Mouse (Mus musculus) forebrain, embryonic 12.5 days (tissue): ENCODE data around the gene Ocm. TPM values are rescaled to one million over a fixed set of nuclear protein-coding genes. Genes with fewer than 3 reads are reported as not detected.
A peak's percentile ranks its signal among the peaks of the same experiment; 100 is the strongest.
"Not testable (repeated sequence)": the region's sequence is repeated elsewhere in the genome, so short reads cannot be mapped to it uniquely, and the experiment has no call there.

Experiments
- ATAC-seq: fragments of 200-750 bp; cut with Nextera tagmentation; 2 replicates; pipeline ENCODE4 v1.8.0; 2017; ENCODE audit warnings: moderate TSS enrichment; ENCODE audit not compliant: low FRiP score
- H3K27ac ChIP-seq: fragments of 300-500 bp; sonication (generic); 2 replicates; pipeline ENCODE4 v1.5.1; 2016; ENCODE audit warnings: mild to moderate bottlenecking
- H3K27me3 ChIP-seq: fragments of 300-500 bp; sonication (generic); 2 replicates; pipeline ENCODE4 v1.6.1; 2016; ENCODE audit warnings: mild to moderate bottlenecking
- H3K36me3 ChIP-seq: fragments of 300-500 bp; sonication (generic); replicated peaks from 2 replicates; pipeline ENCODE4 v1.6.1; 2016; ENCODE audit warnings: mild to moderate bottlenecking
- H3K4me1 ChIP-seq: fragments of 300-500 bp; sonication (generic); 2 replicates; pipeline ENCODE4 v1.6.1; 2016
- H3K4me2 ChIP-seq: fragments of 300-500 bp; sonication (generic); 2 replicates; pipeline ENCODE4 v1.6.1; 2016; ENCODE audit warnings: mild to moderate bottlenecking, moderate library complexity
- H3K4me3 ChIP-seq: fragments of 300-500 bp; sonication (generic); replicated peaks from 2 replicates; pipeline ENCODE4 v1.5.1; 2016; ENCODE audit warnings: mild to moderate bottlenecking
- H3K9ac ChIP-seq: fragments of 300-500 bp; sonication (generic); 2 replicates; pipeline ENCODE4 v1.6.1; 2016; ENCODE audit warnings: mild to moderate bottlenecking
- H3K9me3 ChIP-seq: fragments of 300-500 bp; sonication (generic); 2 replicates; pipeline ENCODE4 v1.6.1; 2016
- WGBS: fragments of 180-500 bp; shearing (Covaris S2); methylation state at CpG from one replicate; pipeline ENCODE4 v1.1.7; 2016; 5-methylcytosine and 5-hydroxymethylcytosine counted together
- polyA plus RNA-seq: library from polyadenylated mRNA; unstranded; fragments of >200 nt; fragmentation: Nextera tagmentation; extraction: Ambion mirVana; gene quantifications from 2 replicates; pipeline ENCODE4 v1.2.1, GENCODE M21; 2016

Ocm gene
- polyA plus RNA-seq, 1 experiment from 2014 or later = not detected

- 76% methylated on average over 9 of the region's 9 CpGs for WGBS
- no peaks in the 10 kb centered on the region for H3K9me3 ChIP-seq
- H3K27ac ChIP-seq = no peak overlapping the region
- no peak for ATAC-seq
- H3K4me1 ChIP-seq = no peaks in the 10 kb centered on the region
- H3K4me3 ChIP-seq = no peak overlapping the region
- no peaks in the 10 kb centered on the region for H3K27me3 ChIP-seq
- H3K36me3 ChIP-seq = no peaks in the 10 kb centered on the region
- H3K4me2 ChIP-seq = no peak overlapping the region
- no peak overlapping the region for H3K9ac ChIP-seq
Measured at GRCm38 (mm10) chr5:144039156-144039675, 12.7 kb upstream of the Ocm start.

GRCm38 (mm10) chr5:144036952-144037351, 10.5 kb upstream of the Ocm start:
- no peak overlapping the region for H3K27ac ChIP-seq
- no peaks in the 10 kb centered on the region for H3K27me3 ChIP-seq
- no peak overlapping the region for H3K4me2 ChIP-seq
- H3K4me1 ChIP-seq = no peaks in the 10 kb centered on the region
- no peaks in the 10 kb centered on the region for H3K36me3 ChIP-seq
- 67% methylated on average over 17 of the region's 17 CpGs for WGBS
- no peak for ATAC-seq
- no peak overlapping the region for H3K4me3 ChIP-seq
- no peak overlapping the region for H3K9ac ChIP-seq
- no peaks in the 10 kb centered on the region for H3K9me3 ChIP-seq

- Histone ChIP-seq H3K27me3 (no peaks in the 10 kb centered on the region), H3K9ac (no peak overlapping the region), H3K4me1 (no peaks in the 10 kb centered on the region), H3K27ac (no peak overlapping the region), H3K36me3 (no peaks in the 10 kb centered on the region), H3K4me3 (no peak overlapping the region), H3K9me3 (no peaks in the 10 kb centered on the region), H3K4me2 (no peak overlapping the region)
- ATAC-seq = no peak
- 79% methylated on average over 7 of the region's 7 CpGs for WGBS
Measured at GRCm38 (mm10) chr5:144034567-144034966, 8.1 kb upstream of the Ocm start.

GRCm38 (mm10) chr5:144032491-144032890, 6.0 kb upstream of the Ocm start:
- Histone ChIP-seq H3K4me1 (no peaks in the 10 kb centered on the region), H3K9me3 (no peaks in the 10 kb centered on the region), H3K4me2 (no peak overlapping the region), H3K4me3 (no peak overlapping the region), H3K27me3 (no peaks in the 10 kb centered on the region), H3K36me3 (no peaks in the 10 kb centered on the region), H3K27ac (no peak overlapping the region), H3K9ac (no peak overlapping the region)
- no peak for ATAC-seq
- 89% methylated on average over 7 of the region's 7 CpGs for WGBS

- Histone ChIP-seq H3K9me3 (no peaks in the 10 kb centered on the region), H3K4me1 (no peaks in the 10 kb centered on the region; the same call in 1 of the 2 replicates), H3K4me2 (no peak overlapping the region), H3K9ac (no peak overlapping the region), H3K36me3 (peaks cover 13% of the 10 kb centered on the region), H3K4me3 (no peak overlapping the region), H3K27ac (no peak overlapping the region), H3K27me3 (no peaks in the 10 kb centered on the region)
- WGBS = 93% methylated on average over 9 of the region's 9 CpGs
- ATAC-seq = no peak
Measured at GRCm38 (mm10) chr5:144015845-144016244, 10.6 kb downstream of the Ocm start.

DNA sequence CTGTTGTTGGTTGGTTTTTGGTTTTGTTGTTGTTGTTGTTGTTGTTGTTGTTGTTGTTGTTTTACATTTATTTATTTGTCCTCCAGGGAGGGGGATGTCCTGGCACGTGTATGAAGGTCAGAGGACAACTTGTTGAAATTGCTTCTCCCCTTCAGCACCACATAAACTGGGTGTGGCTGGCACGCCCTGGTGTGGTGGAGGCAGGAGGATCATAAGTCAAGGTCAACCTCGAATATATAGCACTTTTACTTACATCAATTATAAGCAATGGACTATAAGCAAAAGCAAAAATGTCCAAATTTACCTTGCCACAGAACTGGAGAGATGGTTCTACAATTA, 11.2 kb downstream of the Ocm start:
- whole genome bisulfite sequencing = 80% methylated on average over 3 of the region's 3 CpGs
- Histone ChIP-seq H3K36me3 (peaks cover 18% of the 10 kb centered on the region), H3K4me3 (peak overlapping the region; percentile 89), H3K9me3 (no peaks in the 10 kb centered on the region), H3K27ac (no peak overlapping the region), H3K4me1 (no peaks in the 10 kb centered on the region; the same call in 1 of the 2 replicates), H3K9ac (no peak overlapping the region), H3K27me3 (no peaks in the 10 kb centered on the region), H3K4me2 (peak overlapping the region; percentile 58)
- ATAC-seq = peak; percentile 64

DNA sequence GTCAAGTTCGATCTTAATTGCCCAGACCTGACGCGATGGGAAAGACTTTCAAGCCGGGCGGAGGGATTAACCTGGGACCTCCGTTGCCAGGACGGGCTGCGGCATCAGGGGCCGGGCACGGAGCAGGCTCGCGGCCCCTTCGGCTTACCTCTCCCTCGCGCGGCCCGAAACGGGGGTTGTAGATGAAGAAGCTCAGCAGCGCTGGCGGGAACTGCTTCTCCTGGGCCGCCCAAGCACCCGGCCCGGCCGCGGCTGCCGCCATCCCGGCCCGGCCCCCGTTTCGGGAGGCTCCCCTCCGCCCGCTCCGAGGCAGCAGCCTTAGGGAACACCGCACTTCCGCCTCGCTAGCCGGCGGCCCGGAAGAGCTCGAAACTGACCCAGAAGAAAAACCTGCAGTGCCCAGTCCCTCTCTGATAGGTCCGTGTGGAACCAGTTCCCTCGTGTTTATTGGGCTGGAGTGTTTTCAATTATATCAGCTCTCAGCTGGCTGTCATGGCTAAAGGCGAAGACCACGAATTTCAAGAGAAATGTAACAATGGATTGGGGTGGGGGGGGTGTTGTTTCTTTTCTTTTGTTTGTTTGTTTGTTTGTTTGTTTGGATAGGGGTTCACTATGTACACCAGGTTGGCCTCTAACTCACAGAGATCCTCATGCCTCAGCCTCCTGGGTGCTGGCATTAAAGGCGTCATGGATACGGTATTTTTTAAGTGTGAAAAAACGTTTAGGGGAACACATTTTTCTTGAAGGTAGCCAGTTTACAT, 11.7 kb downstream of the Ocm start, which contains the start of gene Ccz1:
Ccz1 (minus strand) TSS at position 327 of the 761 bp plus-strand sequence.
- 3% methylated on average over 47 of the region's 47 CpGs for WGBS
- H3K4me1 ChIP-seq = no peaks in the 10 kb centered on the region; the same call in 1 of the 2 replicates
- ATAC-seq = peak; percentile 98

GRCm38 (mm10) chr5:144013366-144014134, 12.9 kb downstream of the Ocm start:
- not testable (repeated sequence) for H3K27ac ChIP-seq, H3K9ac ChIP-seq, H3K27me3 ChIP-seq, ATAC-seq, H3K9me3 ChIP-seq, H3K4me1 ChIP-seq
- WGBS = 74% methylated on average over 13 of the region's 13 CpGs
- peak overlapping the region; percentile 89 for H3K4me3 ChIP-seq
- H3K4me2 ChIP-seq = peak overlapping the region; percentile 58
- H3K36me3 ChIP-seq = peaks cover 33% of the 10 kb centered on the region

More for the DNA sequence above, 11.7 kb downstream of the Ocm start, which contains the start of gene Ccz1:
- Histone ChIP-seq H3K27me3 (no peaks in the 10 kb centered on the region), H3K4me3 (peak within 1 kb of the TSS; percentile 89), H3K27ac (peak within 1 kb of the TSS; percentile 79), H3K9me3 (no peaks in the 10 kb centered on the region), H3K4me2 (peak within 1 kb of the TSS; percentile 58), H3K36me3 (peaks cover 22% of the 10 kb centered on the region), H3K9ac (peak within 1 kb of the TSS; percentile 85)

- Histone ChIP-seq H3K27ac (no peak overlapping the region), H3K4me1 (no peaks in the 10 kb centered on the region), H3K9me3 (peaks cover 4% of the 10 kb centered on the region; the same call in 1 of the 2 replicates), H3K27me3 (no peaks in the 10 kb centered on the region), H3K4me2 (no peak overlapping the region), H3K36me3 (peaks cover 83% of the 10 kb centered on the region), H3K9ac (no peak overlapping the region), H3K4me3 (no peak overlapping the region)
- WGBS = 94% methylated on average over 15 of the region's 15 CpGs
- ATAC-seq = no peak
Measured at GRCm38 (mm10) chr5:144002461-144003192, 23.8 kb downstream of the Ocm start.

DNA sequence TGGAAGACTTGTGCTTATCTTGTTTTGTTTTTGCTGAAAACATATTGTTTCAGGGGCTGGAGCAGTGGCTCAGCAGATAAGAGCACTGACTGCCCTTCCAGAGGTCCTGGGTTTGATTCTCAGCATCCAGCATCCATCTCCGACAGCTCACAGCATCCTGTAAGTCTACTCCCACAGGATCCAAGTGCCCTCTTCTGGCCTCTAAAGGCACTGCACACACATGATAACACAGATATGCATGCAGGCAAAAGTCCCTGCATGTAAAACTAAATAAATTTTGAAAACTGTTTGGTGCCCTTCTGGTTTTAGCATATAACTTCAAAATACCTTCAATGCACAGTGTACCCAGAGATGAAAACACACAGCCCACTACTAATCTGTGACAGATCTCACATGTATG, 27.1 kb downstream of the Ocm start:
- Histone ChIP-seq H3K4me2 (no peak overlapping the region), H3K4me1 (no peaks in the 10 kb centered on the region), H3K27ac (no peak overlapping the region), H3K9ac (no peak overlapping the region), H3K4me3 (no peak overlapping the region), H3K27me3 (no peaks in the 10 kb centered on the region), H3K9me3 (peaks cover 4% of the 10 kb centered on the region; the same call in 1 of the 2 replicates), H3K36me3 (peaks cover 89% of the 10 kb centered on the region)
- ATAC-seq = no peak
- 84% methylated on average over 1 of the region's 1 CpGs for WGBS

DNA sequence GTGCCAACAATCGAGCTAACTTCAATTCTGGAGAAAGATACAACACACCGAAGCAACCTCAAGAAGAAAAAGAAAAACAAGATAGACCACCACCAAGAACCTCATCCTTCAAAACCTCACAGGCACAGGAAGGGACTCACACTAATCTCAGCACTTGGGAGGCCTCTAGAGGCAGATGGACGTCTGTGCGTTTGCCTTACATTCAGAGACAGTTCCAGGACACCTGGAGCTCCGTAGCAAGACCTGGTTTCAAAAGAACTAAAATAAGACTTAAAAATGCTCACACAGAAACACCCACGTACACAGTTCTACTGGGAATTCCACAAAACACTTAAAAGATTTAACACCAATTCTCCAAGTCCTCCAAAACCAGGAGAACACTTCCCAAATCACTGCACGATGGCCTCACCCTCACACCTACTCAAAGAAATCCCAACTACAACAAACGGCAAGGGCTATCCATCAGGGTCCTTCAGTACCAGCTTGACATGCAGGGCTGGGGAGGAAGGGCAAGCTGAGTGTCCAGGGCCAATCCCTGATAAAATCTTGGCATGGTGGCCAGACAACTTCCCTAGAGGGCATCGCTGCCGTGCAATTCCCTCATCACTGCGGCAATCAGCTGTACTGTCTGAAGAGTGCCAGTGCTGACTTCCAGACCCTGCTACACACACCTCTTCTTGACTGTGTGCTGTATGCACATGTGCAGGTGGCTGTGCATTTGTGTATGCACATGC, 31.7 kb downstream of the Ocm start:
- Histone ChIP-seq H3K9ac (no peak overlapping the region), H3K4me1 (no peaks in the 10 kb centered on the region), H3K9me3 (peaks cover 4% of the 10 kb centered on the region; the same call in 1 of the 2 replicates), H3K36me3 (peaks cover 92% of the 10 kb centered on the region), H3K4me2 (no peak overlapping the region), H3K27ac (no peak overlapping the region), H3K27me3 (no peaks in the 10 kb centered on the region), H3K4me3 (no peak overlapping the region)
- WGBS = 80% methylated on average over 11 of the region's 11 CpGs
- ATAC-seq = no peak
